Mouse (Mus musculus) spleen, adult 10 weeks (tissue): ENCODE results near the gene Ptchd3. TPM values are rescaled to one million over a fixed set of nuclear protein-coding genes. Genes with fewer than 3 reads are reported as not detected.

Experiments
- polyA plus RNA-seq: library from polyadenylated mRNA; stranded (reverse); fragments of 350-450 nt; fragmentation: Illumina TruSeq; extraction: RNeasy Lipid Tissue Mini Kit (QIAGEN cat#74804); gene quantifications from one replicate; pipeline ENCODE4 v1.2.3, GENCODE M21; 2015; ENCODE audit warnings: low replicate concordance; ENCODE audit not compliant: insufficient read depth

Gene Ptchd3
- not detected for polyA plus RNA-seq

DNA sequence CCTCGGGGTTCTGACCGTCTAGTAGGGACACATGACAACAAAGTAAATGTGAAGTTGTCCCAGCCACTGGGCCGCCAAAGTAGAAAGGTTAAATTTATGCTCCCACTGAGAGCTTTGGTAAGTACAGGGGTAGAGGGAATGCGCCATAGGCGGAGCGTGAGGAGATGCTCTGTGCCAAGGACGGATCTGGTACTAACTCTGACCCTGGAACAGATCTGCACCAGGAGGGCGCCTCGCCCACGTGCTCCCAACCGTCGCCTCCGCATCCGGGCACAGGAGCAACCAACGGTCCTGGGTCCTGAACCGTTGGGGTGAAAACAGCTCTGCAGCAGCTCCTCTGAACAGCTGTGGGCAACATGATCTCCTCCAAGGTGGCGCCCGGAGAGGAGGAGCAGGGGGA lies at the start of gene Ptchd3:
Ptchd3 (plus strand) TSS at position 301 of the 400 bp plus-strand sequence.

Other genes starting within 250 kb of the Ptchd3 start
- gene B3gntl1, start 157.1 kb upstream of the Ptchd3 start, polyA plus RNA-seq: 11.0 TPM
- gene Metrnl, start 128.7 kb upstream of the Ptchd3 start, polyA plus RNA-seq: 8.3 TPM